Comparison of ENCODE assay signal across 8 mouse cellular contexts in the genomic region with DNA sequence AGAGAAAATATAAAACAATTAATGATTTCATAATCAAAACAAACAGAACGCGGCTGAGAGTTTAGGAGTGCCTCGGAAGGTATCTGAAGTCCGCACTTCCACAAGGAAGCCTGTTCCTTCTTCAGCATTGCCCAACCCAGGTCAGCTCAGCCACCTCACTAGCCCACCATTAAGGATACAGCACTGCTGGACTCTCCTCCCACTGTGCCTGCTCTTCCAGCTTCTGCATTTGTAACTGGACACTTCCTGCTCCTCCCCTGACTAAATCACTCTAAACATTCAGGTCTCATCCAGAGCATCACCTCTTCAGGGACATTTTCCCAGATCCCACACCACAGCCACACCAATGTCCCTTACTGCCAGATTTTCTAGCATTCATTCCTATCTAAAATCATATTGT. TPM values are rescaled to one million over a fixed set of nuclear protein-coding genes. Genes with fewer than 3 reads are reported as not detected.
DNase-seq lines count a peak whose midpoint lies in the region; TF ChIP-seq lines count a peak whose summit lies in the region.

No protein-coding gene starts in this region.

- DNase-seq in layer of hippocampus, adult 2 months (ENCODE audit: low spot score in 2 of 2) = no peak
- no peak for DNase-seq in layer of hippocampus, postnatal 25 days (ENCODE audit: extremely low spot score in 1 of 2, low spot score in 1 of 2)
- peak; percentile 28 to 42 for DNase-seq in kidney, postnatal 4 days
- DNase-seq in thymus, adult 18-20 months = no peak
- no peak for DNase-seq in adrenal gland, postnatal 36 days
- DNase-seq in cerebellum, postnatal 14 days = no peak

- TF ChIP-seq POLR2A in embryonic fibroblast, embryonic 13.5 days (IDR thresholded peaks at IDR 0.05; ENCODE audit: low read depth, low read length) = 0 out of 2 replicates have a peak, but pooled peaks have one; percentile 27

- H3K9me3 ChIP-seq in megakaryocyte, embryonic 14.5 days = peaks cover 4% of the 10 kb centered on the region; the same call in 1 of the 2 replicates

- H3K36me3 ChIP-seq in megakaryocyte, embryonic 14.5 days (replicated peaks; ENCODE audit: low read length) = peaks cover 26% of the 10 kb centered on the region

- H3K27ac ChIP-seq in layer of hippocampus, adult 2 months = peak overlapping the region; percentile 99
- H3K27ac ChIP-seq in embryonic fibroblast, embryonic 13.5 days (ENCODE audit: insufficient read depth, low read length) = no peak overlapping the region

- H3K4me3 ChIP-seq in layer of hippocampus, adult 2 months = peak overlapping the region; percentile 75
- no peak overlapping the region for H3K4me3 ChIP-seq in embryonic fibroblast, embryonic 13.5 days (ENCODE audit: insufficient read depth, low read length)
- H3K4me3 ChIP-seq in megakaryocyte, embryonic 14.5 days (replicated peaks) = peak overlapping the region; percentile 79

- no peak for TF ChIP-seq CTCF in layer of hippocampus, adult 2 months (conservative IDR thresholded peaks at IDR 0.05)
- no peak for TF ChIP-seq CTCF in embryonic fibroblast, embryonic 13.5 days (IDR thresholded peaks at IDR 0.05; ENCODE audit: borderline replicate concordance, insufficient read depth, low read length)

- peaks cover 9% of the 10 kb centered on the region for H3K4me1 ChIP-seq in embryonic fibroblast, embryonic 13.5 days (ENCODE audit: control insufficient read depth, insufficient read depth, low read length)
- peaks cover 25% of the 10 kb centered on the region for H3K4me1 ChIP-seq in megakaryocyte, embryonic 14.5 days

- no peaks in the 10 kb centered on the region for H3K27me3 ChIP-seq in megakaryocyte, embryonic 14.5 days (replicated peaks)

RNA-seq across cellular contexts. Expression of a gene that starts 1.4 kb away (rescaled TPM):
- 10 to 100 TPM; 59.9 to 64.9 TPM for total RNA-seq in layer of hippocampus, adult 2 months (2021)
- 10 to 100 TPM; 62.0 to 64.7 TPM for total RNA-seq in layer of hippocampus, postnatal 25 days (2021)
- polyA plus RNA-seq in embryonic fibroblast, embryonic 13.5 days (2011; ENCODE audit: insufficient read length, low read depth, missing spikeins) = 90.8 and 92.8 TPM in 2 replicates
- polyA plus RNA-seq in megakaryocyte, embryonic 14.5 days (2012; ENCODE audit: insufficient read depth, low replicate concordance) = 3.9 TPM in 1 of 2 replicates, not detected in the other
- total RNA-seq in adrenal gland, postnatal 36 days (2021) = 10 to 100 TPM; 32.5 to 42.6 TPM

Comparison
In these comparisons a context has a peak if more than half of its experiments do, and no peak if none do; other contexts are left out.
1. DNase-seq: peak in kidney, postnatal 4 days (2 of 2); none in layer of hippocampus, adult 2 months (0 of 2), layer of hippocampus, postnatal 25 days (0 of 2), thymus, adult 18-20 months (0 of 2), adrenal gland, postnatal 36 days (0 of 2) and cerebellum, postnatal 14 days (0 of 2).